Mouse (Mus musculus): Measurements from ENCODE around the gene Nrxn3. TPM values are rescaled to one million over a fixed set of nuclear protein-coding genes. Genes with fewer than 3 reads are reported as not detected.

Gene Nrxn3
- polyA plus RNA-seq, 1 experiment from 2014 or later: 3.7 TPM

DNA sequence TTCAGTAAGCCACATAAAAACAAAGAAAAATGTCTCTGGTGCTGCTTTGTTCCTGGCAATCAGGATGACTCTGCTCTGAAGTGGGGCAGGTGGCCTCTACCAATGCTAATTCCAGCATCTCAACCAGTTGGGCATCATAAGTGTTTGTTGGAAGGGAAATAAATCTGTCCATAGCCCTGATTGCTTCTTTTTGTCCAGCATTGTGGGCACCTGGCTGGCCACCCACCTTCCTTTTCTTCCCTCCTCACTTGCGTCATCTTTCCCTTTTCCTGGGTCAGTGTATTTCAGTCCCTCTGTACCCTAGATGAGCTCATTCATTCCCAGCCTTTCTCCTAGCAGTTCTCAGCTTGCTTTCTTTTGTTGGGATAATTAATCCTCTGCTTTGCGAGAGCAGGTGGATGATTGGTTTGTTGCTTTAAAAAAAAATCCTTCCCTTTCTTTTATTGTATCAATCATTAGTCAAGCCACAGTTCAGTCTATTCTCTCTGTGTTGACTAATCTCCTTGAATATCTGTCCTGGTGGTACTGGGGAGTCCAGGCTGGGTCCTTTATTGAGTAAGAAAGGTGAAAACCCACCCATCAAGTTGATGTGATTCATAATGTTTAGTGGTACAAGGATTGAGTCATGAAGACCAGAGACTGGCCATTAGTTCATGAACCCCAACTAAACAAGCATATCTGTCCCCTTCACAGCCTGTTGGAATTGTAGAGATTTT lies 719.8 kb downstream of the Nrxn3 start:
- WGBS: 41% methylated on average over 2 of the region's 2 CpGs
- Histone ChIP-seq H3K9me3 (no peaks in the 10 kb centered on the region), H3K27me3 (no peaks in the 10 kb centered on the region), H3K36me3 (no peaks in the 10 kb centered on the region), H3K27ac (no peak overlapping the region), H3K4me1 (no peaks in the 10 kb centered on the region), H3K4me2 (replicated peaks) (no peak overlapping the region), H3K9ac (no peak overlapping the region), H3K4me3 (no peak overlapping the region)
- ATAC-seq (ENCODE audit: insufficient number of reproducible peaks, insufficient read depth, low FRiP score, low TSS enrichment): no peak

DNA sequence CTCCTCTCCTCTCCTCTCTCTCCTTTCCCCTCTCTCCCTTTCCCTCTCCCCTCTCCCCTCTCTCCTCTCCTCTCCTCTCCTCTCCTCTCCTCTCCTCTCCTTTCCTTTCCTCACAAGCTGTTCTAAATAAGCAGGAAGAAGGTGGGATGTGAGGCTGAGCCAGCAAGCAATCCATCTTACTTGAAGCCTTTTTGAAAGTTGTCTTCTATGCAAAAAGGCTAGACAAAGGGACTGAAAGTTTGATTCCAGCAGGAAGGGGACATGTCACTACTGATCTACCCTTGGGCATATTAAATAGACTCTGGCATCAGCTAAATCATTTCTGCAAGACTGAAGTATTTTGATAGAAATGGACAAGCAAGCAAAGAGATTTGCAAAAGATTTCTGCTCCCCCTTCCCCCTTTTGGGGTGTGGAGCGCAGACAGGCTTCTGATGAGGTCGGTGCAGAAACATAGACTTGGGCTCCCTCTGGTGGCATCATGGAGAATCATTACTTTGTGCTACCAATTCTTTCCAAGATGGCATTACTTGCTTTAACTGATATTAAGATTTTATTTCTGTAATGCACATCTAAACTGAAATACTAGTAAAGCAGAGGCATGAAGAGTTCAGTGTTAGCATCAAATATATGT lies 728.1 kb downstream of the Nrxn3 start:
- no peak for ATAC-seq (ENCODE audit: insufficient number of reproducible peaks, insufficient read depth, low FRiP score, low TSS enrichment)
- H3K27ac ChIP-seq: no peak overlapping the region
- WGBS: 8% methylated on average over 2 of the region's 2 CpGs

DNA sequence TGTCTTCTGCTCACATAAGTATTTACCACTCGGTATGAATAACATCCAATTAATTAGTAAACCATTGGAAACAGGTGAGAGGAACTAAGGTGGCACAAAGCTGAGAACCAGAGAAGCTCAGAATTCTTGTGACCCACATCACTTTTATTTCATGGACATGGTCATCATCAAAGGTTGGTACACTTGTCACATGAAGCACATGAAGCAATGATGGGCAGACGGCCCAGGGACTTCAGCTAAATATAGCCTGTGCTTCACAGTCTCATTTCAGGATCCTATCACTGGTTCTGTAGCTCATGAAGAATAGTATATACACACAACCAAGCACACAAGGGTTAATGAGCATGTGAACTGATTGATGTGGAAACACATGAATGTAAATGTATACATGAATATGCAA lies 747.5 kb downstream of the Nrxn3 start:
- Histone ChIP-seq H3K4me3 (no peak overlapping the region), H3K4me1 (no peaks in the 10 kb centered on the region), H3K9ac (no peak overlapping the region), H3K36me3 (no peaks in the 10 kb centered on the region), H3K4me2 (replicated peaks) (no peak overlapping the region), H3K9me3 (no peaks in the 10 kb centered on the region), H3K27me3 (no peaks in the 10 kb centered on the region), H3K27ac (no peak overlapping the region)
- 77% methylated on average over 2 of the region's 2 CpGs for WGBS
- no peak for ATAC-seq (ENCODE audit: insufficient number of reproducible peaks, insufficient read depth, low FRiP score, low TSS enrichment)

More for the DNA sequence above, 728.1 kb downstream of the Nrxn3 start:
- no peaks in the 10 kb centered on the region for H3K27me3 ChIP-seq
- no peak overlapping the region for H3K4me2 ChIP-seq (replicated peaks)
- no peaks in the 10 kb centered on the region for H3K9me3 ChIP-seq
- no peaks in the 10 kb centered on the region for H3K36me3 ChIP-seq
- no peak overlapping the region for H3K9ac ChIP-seq
- H3K4me3 ChIP-seq: no peak overlapping the region
- no peaks in the 10 kb centered on the region for H3K4me1 ChIP-seq

DNA sequence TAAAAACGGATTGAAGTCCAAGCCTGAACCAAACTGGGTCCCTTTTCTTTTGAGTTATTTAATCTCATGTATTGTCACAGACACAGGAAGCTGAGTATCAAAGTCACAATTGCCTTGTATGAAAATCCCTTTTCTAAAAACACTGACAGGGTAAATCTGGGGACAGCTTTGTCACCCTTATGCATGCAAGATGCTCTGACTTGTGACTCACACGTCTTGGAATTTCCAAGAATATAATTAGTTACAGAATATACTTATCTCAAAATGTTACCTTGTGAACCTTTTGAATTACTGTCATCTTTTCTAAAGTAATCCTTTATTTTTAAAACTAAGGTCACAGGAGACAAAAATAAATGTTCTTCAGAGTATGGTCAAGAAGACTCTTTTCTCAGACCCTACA lies 748.6 kb downstream of the Nrxn3 start:
- WGBS: 54% methylated on average over 2 of the region's 2 CpGs
- no peak for ATAC-seq (ENCODE audit: insufficient number of reproducible peaks, insufficient read depth, low FRiP score, low TSS enrichment)
- H3K27me3 ChIP-seq: no peaks in the 10 kb centered on the region

DNA sequence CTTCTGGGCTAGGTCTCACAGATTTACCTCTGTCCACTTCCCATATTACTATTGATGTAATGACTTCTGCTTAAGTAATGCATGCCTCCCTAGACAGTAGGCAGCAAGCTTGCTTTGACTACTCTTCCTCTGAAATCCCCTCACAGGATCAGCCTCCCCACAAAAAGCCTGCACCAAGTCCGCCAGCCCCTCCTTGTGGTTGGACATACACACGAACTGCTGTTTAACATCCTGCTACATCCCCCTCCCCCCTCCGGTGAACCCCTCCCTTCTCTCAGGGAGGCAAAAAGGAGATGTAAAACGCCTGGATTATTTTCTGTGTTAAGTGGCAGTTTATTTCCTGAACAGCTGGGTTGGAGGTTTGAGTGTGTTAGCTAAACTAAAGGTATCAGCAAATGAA lies 749.2 kb downstream of the Nrxn3 start:
- ATAC-seq (ENCODE audit: insufficient number of reproducible peaks, insufficient read depth, low FRiP score, low TSS enrichment): no peak
- Histone ChIP-seq H3K4me1 (no peaks in the 10 kb centered on the region), H3K4me3 (no peak overlapping the region), H3K36me3 (no peaks in the 10 kb centered on the region), H3K27ac (no peak overlapping the region), H3K27me3 (no peaks in the 10 kb centered on the region), H3K9ac (no peak overlapping the region), H3K4me2 (replicated peaks) (no peak overlapping the region), H3K9me3 (no peaks in the 10 kb centered on the region)
- 34% methylated on average over 4 of the region's 4 CpGs for WGBS

More for the DNA sequence above, 748.6 kb downstream of the Nrxn3 start:
- H3K9ac ChIP-seq: no peak overlapping the region
- no peak overlapping the region for H3K27ac ChIP-seq
- no peaks in the 10 kb centered on the region for H3K4me1 ChIP-seq
- no peaks in the 10 kb centered on the region for H3K9me3 ChIP-seq
- H3K36me3 ChIP-seq: no peaks in the 10 kb centered on the region
- no peak overlapping the region for H3K4me2 ChIP-seq (replicated peaks)
- H3K4me3 ChIP-seq: no peak overlapping the region

DNA sequence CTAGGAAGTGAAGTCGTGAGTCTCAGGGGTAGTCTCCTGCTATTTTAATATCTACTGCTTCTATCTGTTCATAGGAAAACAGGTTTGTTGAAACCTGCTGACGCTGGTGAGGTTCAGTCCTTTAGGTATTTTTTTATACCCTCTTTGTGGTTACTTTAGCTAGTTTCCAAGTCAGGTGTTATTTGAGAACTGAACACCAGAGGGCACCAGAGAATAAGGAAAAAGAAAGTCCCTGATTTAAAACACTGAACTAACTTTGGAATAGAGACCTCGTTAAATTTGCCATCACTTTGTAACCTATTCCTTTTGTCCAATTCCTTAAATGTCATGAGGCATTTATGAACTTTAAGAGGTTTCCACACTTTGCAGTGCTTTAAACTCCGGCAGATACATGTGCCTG lies 756.4 kb downstream of the Nrxn3 start:
- Histone ChIP-seq H3K4me2 (replicated peaks) (no peak overlapping the region), H3K36me3 (no peaks in the 10 kb centered on the region), H3K4me1 (no peaks in the 10 kb centered on the region), H3K27me3 (no peaks in the 10 kb centered on the region), H3K9ac (no peak overlapping the region), H3K27ac (no peak overlapping the region), H3K9me3 (no peaks in the 10 kb centered on the region), H3K4me3 (no peak overlapping the region)
- ATAC-seq (ENCODE audit: insufficient number of reproducible peaks, insufficient read depth, low FRiP score, low TSS enrichment): no peak
- 28% methylated on average over 4 of the region's 4 CpGs for WGBS

DNA sequence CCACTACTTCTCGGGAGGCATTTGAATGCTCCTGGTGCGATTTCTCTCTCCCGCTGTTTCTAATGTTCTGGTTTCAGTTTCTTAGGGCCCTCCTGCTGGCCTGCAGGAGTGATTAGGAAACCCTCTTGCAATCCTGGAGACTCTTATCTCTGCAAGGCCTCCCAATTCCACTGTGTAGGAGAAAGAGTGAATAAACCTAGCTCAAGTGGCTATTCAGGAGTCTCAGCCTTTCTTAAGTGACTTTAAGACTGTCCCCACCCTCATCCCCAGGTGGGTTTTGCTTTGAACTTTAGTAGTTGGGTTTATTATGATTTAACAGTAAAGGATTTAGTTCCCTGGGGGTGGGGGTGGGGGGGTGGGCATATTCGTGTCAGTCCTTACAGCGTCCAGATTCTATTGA lies 759.5 kb downstream of the Nrxn3 start:
- 37% methylated on average over 5 of the region's 5 CpGs for WGBS
- H3K4me1 ChIP-seq: no peaks in the 10 kb centered on the region
- no peaks in the 10 kb centered on the region for H3K36me3 ChIP-seq
- no peak overlapping the region for H3K27ac ChIP-seq
- no peak overlapping the region for H3K9ac ChIP-seq
- no peaks in the 10 kb centered on the region for H3K27me3 ChIP-seq
- H3K4me2 ChIP-seq (replicated peaks): no peak overlapping the region
- ATAC-seq (ENCODE audit: insufficient number of reproducible peaks, insufficient read depth, low FRiP score, low TSS enrichment): no peak
- no peak overlapping the region for H3K4me3 ChIP-seq
- no peaks in the 10 kb centered on the region for H3K9me3 ChIP-seq

DNA sequence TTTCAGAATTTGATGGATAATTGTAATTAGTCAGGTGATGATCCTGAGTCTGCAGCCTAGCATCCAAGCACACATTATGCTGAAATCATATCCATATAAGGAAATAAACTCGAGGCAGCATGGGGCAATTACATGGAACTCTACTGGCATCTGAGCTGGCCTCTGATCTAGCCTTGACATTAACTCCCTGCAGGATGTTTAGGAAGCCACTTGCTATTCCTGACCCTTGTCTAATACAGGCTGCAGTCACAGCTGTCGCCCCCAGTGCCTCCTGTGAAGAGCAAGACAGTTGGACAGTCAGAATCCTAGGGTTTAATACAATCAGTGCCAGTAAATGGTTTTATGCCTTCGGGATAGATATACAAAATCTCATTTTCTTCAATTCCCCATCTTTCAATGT lies 781.4 kb downstream of the Nrxn3 start:
- no peaks in the 10 kb centered on the region for H3K36me3 ChIP-seq
- H3K4me2 ChIP-seq (replicated peaks): no peak overlapping the region
- H3K9me3 ChIP-seq: no peaks in the 10 kb centered on the region
- no peak for ATAC-seq (ENCODE audit: insufficient number of reproducible peaks, insufficient read depth, low FRiP score, low TSS enrichment)
- H3K27me3 ChIP-seq: no peaks in the 10 kb centered on the region
- no peak overlapping the region for H3K9ac ChIP-seq
- 52% methylated on average over 3 of the region's 3 CpGs for WGBS
- H3K4me3 ChIP-seq: no peak overlapping the region
- no peak overlapping the region for H3K27ac ChIP-seq
- no peaks in the 10 kb centered on the region for H3K4me1 ChIP-seq

DNA sequence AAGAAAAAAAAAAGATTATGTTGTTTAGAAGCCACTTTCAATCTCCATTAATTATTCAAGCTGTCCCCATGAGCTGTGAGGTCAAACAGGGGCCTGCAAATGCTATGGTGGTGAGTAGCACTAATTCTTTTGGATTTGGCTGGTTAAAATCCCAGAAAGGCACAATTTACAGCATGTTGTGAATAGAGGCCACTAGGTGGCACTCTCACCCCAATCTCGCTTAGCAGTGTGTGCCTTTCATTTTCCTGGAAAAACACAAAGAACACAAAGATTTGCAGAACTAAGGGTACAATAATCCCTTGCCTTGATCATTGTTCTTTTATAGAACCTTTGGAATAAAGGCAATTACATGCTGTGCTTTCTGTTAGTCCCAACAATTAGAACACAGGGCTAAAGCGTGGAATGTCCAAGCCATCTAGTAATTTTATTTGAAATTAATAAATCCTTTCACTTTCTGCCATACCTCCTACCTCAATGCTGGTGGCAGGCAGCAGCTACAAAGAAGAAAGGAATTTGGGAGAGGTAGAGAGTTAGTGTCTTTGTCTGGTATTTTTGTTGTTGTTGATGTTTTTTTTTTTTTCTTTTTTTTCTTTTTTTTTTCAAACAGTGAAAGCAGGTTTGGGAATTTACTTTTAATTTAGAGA lies 782.6 kb downstream of the Nrxn3 start:
- Histone ChIP-seq H3K27ac (no peak overlapping the region), H3K27me3 (no peaks in the 10 kb centered on the region), H3K9me3 (no peaks in the 10 kb centered on the region), H3K9ac (no peak overlapping the region), H3K36me3 (no peaks in the 10 kb centered on the region), H3K4me3 (no peak overlapping the region), H3K4me1 (no peaks in the 10 kb centered on the region), H3K4me2 (replicated peaks) (no peak overlapping the region)
- no peak for ATAC-seq (ENCODE audit: insufficient number of reproducible peaks, insufficient read depth, low FRiP score, low TSS enrichment)
- WGBS: 26% methylated on average over 2 of the region's 2 CpGs

DNA sequence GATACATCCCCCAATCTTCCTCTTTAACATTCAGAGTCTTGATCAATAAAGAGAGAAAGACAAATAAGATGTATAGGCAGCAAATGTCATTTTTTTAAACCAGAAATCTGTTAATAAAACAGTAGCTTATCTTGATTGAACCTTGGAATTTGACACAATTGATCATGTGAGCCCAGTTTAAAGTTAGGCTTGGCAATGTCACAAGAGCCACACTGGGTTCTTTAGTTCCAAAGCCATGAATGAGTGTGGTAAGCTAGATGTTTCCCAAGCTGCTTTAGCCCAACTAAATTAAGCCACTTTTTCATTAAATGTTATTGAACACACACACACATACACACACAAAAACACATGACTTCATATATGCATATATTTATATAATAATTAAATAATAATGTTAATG lies 786.3 kb downstream of the Nrxn3 start:
- no peaks in the 10 kb centered on the region for H3K36me3 ChIP-seq
- H3K9ac ChIP-seq: no peak overlapping the region
- H3K4me2 ChIP-seq (replicated peaks): no peak overlapping the region
- H3K9me3 ChIP-seq: no peaks in the 10 kb centered on the region
- no peaks in the 10 kb centered on the region for H3K27me3 ChIP-seq
- no peak for ATAC-seq (ENCODE audit: insufficient number of reproducible peaks, insufficient read depth, low FRiP score, low TSS enrichment)
- no peaks in the 10 kb centered on the region for H3K4me1 ChIP-seq
- no peak overlapping the region for H3K4me3 ChIP-seq
- no peak overlapping the region for H3K27ac ChIP-seq

DNA sequence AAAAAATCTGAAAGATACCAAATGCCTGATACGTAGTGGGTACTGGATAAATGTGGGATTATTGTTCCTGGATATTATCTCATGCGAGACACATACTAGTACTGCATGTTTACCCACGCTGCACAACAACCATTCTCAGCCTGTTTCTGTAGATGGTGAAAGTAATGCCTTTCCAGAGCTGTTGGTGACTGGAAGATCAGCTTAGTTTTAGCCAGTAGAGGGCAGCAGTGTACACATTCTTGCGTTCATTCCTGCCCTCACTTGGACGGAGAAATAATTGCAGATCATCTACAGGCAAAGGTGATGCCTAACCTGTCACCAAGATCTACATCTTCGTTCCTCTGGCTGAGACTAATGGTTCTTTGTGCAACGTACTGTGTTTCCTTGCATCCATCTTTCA lies 791.1 kb downstream of the Nrxn3 start:
- Histone ChIP-seq H3K9me3 (no peaks in the 10 kb centered on the region), H3K9ac (no peak overlapping the region), H3K36me3 (no peaks in the 10 kb centered on the region), H3K4me1 (no peaks in the 10 kb centered on the region), H3K4me3 (no peak overlapping the region), H3K27ac (no peak overlapping the region), H3K4me2 (replicated peaks) (no peak overlapping the region), H3K27me3 (no peaks in the 10 kb centered on the region)
- WGBS: 41% methylated on average over 7 of the region's 7 CpGs
- ATAC-seq (ENCODE audit: insufficient number of reproducible peaks, insufficient read depth, low FRiP score, low TSS enrichment): no peak

DNA sequence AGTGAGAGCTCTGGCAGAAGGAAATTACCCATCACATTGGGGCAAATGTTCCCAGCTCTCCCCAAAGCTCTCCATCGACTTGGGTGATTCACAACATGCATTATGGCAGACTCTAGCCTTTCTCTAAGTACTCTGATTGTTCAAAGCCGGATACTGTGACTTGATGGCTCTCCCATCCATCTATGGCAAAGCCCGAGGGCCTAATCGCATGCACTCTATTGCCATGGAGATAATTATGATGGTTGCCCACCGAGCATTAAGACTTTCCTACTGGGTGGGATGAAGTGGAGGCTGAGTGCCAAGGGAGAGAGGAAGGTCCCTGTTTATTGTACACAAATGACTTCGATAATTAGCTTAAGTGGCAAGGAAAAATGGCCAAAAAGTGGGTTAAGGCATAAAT lies 793.4 kb downstream of the Nrxn3 start:
- no peak for ATAC-seq (ENCODE audit: insufficient number of reproducible peaks, insufficient read depth, low FRiP score, low TSS enrichment)
- Histone ChIP-seq H3K4me3 (no peak overlapping the region), H3K27me3 (no peaks in the 10 kb centered on the region), H3K9me3 (no peaks in the 10 kb centered on the region), H3K9ac (no peak overlapping the region), H3K27ac (no peak overlapping the region), H3K36me3 (no peaks in the 10 kb centered on the region), H3K4me2 (replicated peaks) (no peak overlapping the region), H3K4me1 (no peaks in the 10 kb centered on the region)
- 73% methylated on average over 6 of the region's 6 CpGs for WGBS
